Mouse (Mus musculus) bone marrow macrophage, adult 2 months (primary cell): ENCODE data around the gene Prelid1.

Experiments used
- CTCF ChIP-seq: IDR thresholded peaks from 2 replicates; pipeline ENCODE4 v1.5.1; 2012; ENCODE audit warnings: low read depth, mild to moderate bottlenecking, low read length, moderate library complexity
- POLR2A ChIP-seq: IDR thresholded peaks from 2 replicates; pipeline ENCODE4 v1.6.1; 2012; ENCODE audit warnings: mild to moderate bottlenecking, low read depth, low read length, borderline replicate concordance

DNA sequence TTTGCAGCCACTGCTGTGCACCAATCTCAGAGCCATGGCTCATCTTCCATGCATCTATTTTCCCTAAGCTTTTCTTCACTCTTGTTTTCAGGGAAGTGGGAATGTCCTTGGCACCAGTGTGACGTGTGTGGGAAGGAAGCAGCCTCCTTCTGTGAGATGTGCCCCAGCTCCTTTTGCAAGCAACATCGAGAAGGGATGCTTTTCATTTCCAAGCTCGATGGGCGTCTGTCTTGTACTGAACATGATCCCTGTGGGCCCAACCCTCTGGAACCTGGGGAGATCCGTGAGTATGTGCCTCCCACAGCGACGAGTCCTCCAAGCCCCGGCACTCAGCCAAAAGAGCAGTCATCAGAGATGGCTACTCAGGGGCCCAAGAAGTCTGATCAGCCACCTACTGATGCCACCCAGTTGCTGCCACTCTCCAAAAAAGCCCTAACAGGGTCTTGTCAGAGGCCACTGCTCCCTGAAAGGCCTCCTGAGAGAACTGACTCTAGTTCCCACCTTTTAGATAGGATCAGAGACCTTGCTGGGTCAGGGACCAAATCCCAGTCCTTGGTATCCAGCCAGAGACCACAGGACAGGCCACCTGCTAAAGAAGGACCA, 8.2 kb upstream of the Prelid1 start:
- TF ChIP-seq CTCF (no peak), POLR2A (no peak)
